ENCODE assay signal across 8 mouse cellular contexts in the genomic region with DNA sequence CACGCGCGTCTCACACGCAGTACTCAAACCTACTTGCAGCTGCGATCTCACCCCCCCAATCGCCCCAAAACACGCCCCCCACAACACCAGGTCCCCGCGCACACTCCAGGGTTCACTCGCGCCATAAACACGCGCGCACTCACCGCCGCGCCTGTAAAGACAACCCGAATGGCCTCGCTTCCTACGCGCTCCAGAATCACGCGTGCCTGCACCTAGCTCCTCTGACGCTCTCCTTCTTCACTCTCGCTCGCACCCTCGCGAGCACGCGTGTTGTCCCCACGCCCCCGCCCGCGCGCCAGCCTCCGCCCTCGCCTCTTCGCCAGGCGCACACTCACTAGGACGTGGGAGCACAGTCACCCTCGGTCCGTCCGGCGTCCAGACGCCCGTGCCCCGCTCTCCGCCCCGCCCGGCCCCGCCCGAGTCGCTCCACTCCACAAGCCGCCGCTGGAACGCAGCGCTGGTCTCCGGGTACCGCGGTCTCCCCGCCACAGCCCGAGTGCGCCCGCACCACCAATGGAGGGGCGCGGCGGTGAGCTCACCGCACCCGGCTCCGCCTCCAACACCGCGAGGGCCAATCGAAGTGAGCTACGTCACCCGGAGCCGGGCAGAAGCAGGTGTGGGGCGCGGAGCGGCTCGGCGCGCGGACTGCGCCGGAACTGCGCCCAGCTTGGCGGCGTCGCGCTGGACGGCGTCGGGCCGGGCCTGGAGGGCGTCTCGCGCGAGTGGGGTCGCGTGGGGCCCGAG. TPM values are rescaled to one million over a fixed set of nuclear protein-coding genes. Genes with fewer than 3 reads are reported as not detected.
DNase-seq lines count a peak whose midpoint lies in the region; ATAC-seq and TF ChIP-seq lines count a peak whose summit lies in the region.

No protein-coding gene starts in this region.

- no peak for TF ChIP-seq CTCF in heart, adult 2 months (IDR thresholded peaks at IDR 0.05)
- no peak for TF ChIP-seq CTCF in small intestine, adult 2 months (IDR thresholded peaks at IDR 0.05; ENCODE audit: extremely low read depth, insufficient read length, insufficient replicate concordance, low read depth, low read length)

- peak overlapping the region; percentile 89 for H3K4me2 ChIP-seq in embryonic facial prominence, embryonic 11.5 days (ENCODE audit: low read depth, low read length)
- H3K4me2 ChIP-seq in limb, embryonic 11.5 days (ENCODE audit: low read depth, severe bottlenecking), result peak overlapping the region; percentile 100
- H3K4me2 ChIP-seq in midbrain, embryonic 12.5 days (replicated peaks), result peak overlapping the region; percentile 82

- peaks cover 19% of the 10 kb centered on the region for H3K27me3 ChIP-seq in embryonic facial prominence, embryonic 11.5 days (ENCODE audit: control insufficient read depth, insufficient read depth, low read length)
- no peaks in the 10 kb centered on the region for H3K27me3 ChIP-seq in heart, adult 2 months (ENCODE audit: control insufficient read depth, insufficient read depth, low read length)
- peaks cover 19% of the 10 kb centered on the region; the same call in 1 of the 2 replicates for H3K27me3 ChIP-seq in limb, embryonic 11.5 days (ENCODE audit: control insufficient read depth, insufficient read depth, low read length)
- H3K27me3 ChIP-seq in midbrain, embryonic 12.5 days, result peaks cover 6% of the 10 kb centered on the region; the same call in 1 of the 2 replicates
- peaks cover 21% of the 10 kb centered on the region for H3K27me3 ChIP-seq in small intestine, adult 2 months (ENCODE audit: control insufficient read depth, insufficient read depth, low read length)

- peak overlapping the region; percentile 75 for H3K4me3 ChIP-seq in embryonic facial prominence, embryonic 11.5 days (ENCODE audit: low read depth, low read length)
- H3K4me3 ChIP-seq in heart, adult 2 months, result peak overlapping the region; percentile 67
- peak overlapping the region; percentile 70 for H3K4me3 ChIP-seq in limb, embryonic 11.5 days (ENCODE audit: low read depth, low read length)
- H3K4me3 ChIP-seq in midbrain, embryonic 12.5 days, result peak overlapping the region; percentile 87
- H3K4me3 ChIP-seq in small intestine, adult 2 months (ENCODE audit: low read depth, low read length), result peak overlapping the region; percentile 62

- no peaks in the 10 kb centered on the region for H3K79me2 ChIP-seq in heart, adult 2 months (replicated peaks; ENCODE audit: control insufficient read depth, insufficient read depth, low read length)

- peak; percentile 73 to 82 for DNase-seq in adrenal gland, postnatal 4 days (ENCODE audit: low spot score in 2 of 2)
- peak; percentile 96 for DNase-seq in embryonic facial prominence, embryonic 11.5 days (ENCODE audit: low spot score)
- peak; percentile 85 to 88 for DNase-seq in heart, adult 2 months
- DNase-seq in kidney, adult 18-20 months, result peak; percentile 80
- DNase-seq in limb, embryonic 11.5 days (ENCODE audit: low spot score), result peak; percentile 94
- peak; percentile 85 for DNase-seq in yolk sac, embryonic 10.5 days (ENCODE audit: low spot score)

- intact Hi-C loops in heart, adult 2 months (cut with DNase I), result no loop called here

- no peak for TF ChIP-seq EP300 in heart, adult 2 months (IDR thresholded peaks at IDR 0.05; ENCODE audit: insufficient read depth, low read depth, low read length)

- H3K36me3 ChIP-seq in embryonic facial prominence, embryonic 11.5 days (replicated peaks; ENCODE audit: control insufficient read depth, insufficient read depth, low read depth, low read length), result no peaks in the 10 kb centered on the region
- H3K36me3 ChIP-seq in heart, adult 2 months (ENCODE audit: control insufficient read depth, insufficient read depth, low read length), result no peaks in the 10 kb centered on the region
- H3K36me3 ChIP-seq in limb, embryonic 11.5 days (ENCODE audit: control insufficient read depth, insufficient read depth, low read length), result no peaks in the 10 kb centered on the region
- no peaks in the 10 kb centered on the region for H3K36me3 ChIP-seq in midbrain, embryonic 12.5 days
- no peaks in the 10 kb centered on the region for H3K36me3 ChIP-seq in small intestine, adult 2 months (ENCODE audit: control insufficient read depth, insufficient read depth, low read length)

- H3K27ac ChIP-seq in embryonic facial prominence, embryonic 11.5 days (replicated peaks; ENCODE audit: low read depth, low read length), result peak overlapping the region; percentile 52; the same call in 1 of the 2 replicates
- H3K27ac ChIP-seq in heart, adult 2 months, result peak overlapping the region; percentile 89
- no peak overlapping the region for H3K27ac ChIP-seq in limb, embryonic 11.5 days (replicated peaks; ENCODE audit: low read depth, low read length)
- peak overlapping the region; percentile 95 for H3K27ac ChIP-seq in midbrain, embryonic 12.5 days (replicated peaks)
- no peak overlapping the region for H3K27ac ChIP-seq in small intestine, adult 2 months (ENCODE audit: insufficient read depth, low read depth, low read length)

- peak; percentile 46; the same call in 1 of the 2 replicates for TF ChIP-seq POLR2A in heart, adult 2 months (IDR thresholded peaks at IDR 0.05; ENCODE audit: insufficient read depth, low read depth, low read length)
- TF ChIP-seq POLR2A in small intestine, adult 2 months (IDR thresholded peaks at IDR 0.05; ENCODE audit: low read depth, low read length), result no peak

- peak; percentile 98 for ATAC-seq in embryonic facial prominence, embryonic 11.5 days (replicated peaks; ENCODE audit: insufficient number of reproducible peaks, low FRiP score, low TSS enrichment, low read depth)
- ATAC-seq in limb, embryonic 11.5 days (ENCODE audit: insufficient number of reproducible peaks, low FRiP score, low TSS enrichment, low read depth), result peak; percentile 98
- ATAC-seq in midbrain, embryonic 12.5 days (ENCODE audit: low FRiP score, low read depth), result peak; percentile 98

- peak overlapping the region; percentile 66 for H3K9ac ChIP-seq in embryonic facial prominence, embryonic 11.5 days (replicated peaks; ENCODE audit: low read length)
- peak overlapping the region; percentile 88 for H3K9ac ChIP-seq in heart, adult 2 months (ENCODE audit: low read depth, low read length)
- peak overlapping the region; percentile 67 for H3K9ac ChIP-seq in limb, embryonic 11.5 days (ENCODE audit: low read length)
- peak overlapping the region; percentile 95 for H3K9ac ChIP-seq in midbrain, embryonic 12.5 days (replicated peaks)

- no peaks in the 10 kb centered on the region for H3K4me1 ChIP-seq in embryonic facial prominence, embryonic 11.5 days (ENCODE audit: control insufficient read depth, insufficient read depth, low read length)
- no peaks in the 10 kb centered on the region; the same call in 1 of the 2 replicates for H3K4me1 ChIP-seq in heart, adult 2 months (ENCODE audit: control insufficient read depth, insufficient read depth, low read length)
- H3K4me1 ChIP-seq in limb, embryonic 11.5 days (ENCODE audit: control insufficient read depth, insufficient read depth, low read length), result 0 out of 2 replicates have a peak, but pooled peaks cover 2% of the 10 kb centered on the region
- H3K4me1 ChIP-seq in midbrain, embryonic 12.5 days, result peaks cover 33% of the 10 kb centered on the region
- peaks cover 5% of the 10 kb centered on the region; the same call in 1 of the 2 replicates for H3K4me1 ChIP-seq in small intestine, adult 2 months (ENCODE audit: control insufficient read depth, insufficient read depth, insufficient read length, low read length)

- WGBS in embryonic facial prominence, embryonic 11.5 days, result under 1% methylated on average over 99 of the region's 101 CpGs
- WGBS in heart, adult 2 months, result 1% methylated on average over 98 of the region's 101 CpGs
- under 1% methylated on average over 81 of the region's 101 CpGs for WGBS in limb, embryonic 11.5 days
- 1% methylated on average over 96 of the region's 101 CpGs for WGBS in midbrain, embryonic 12.5 days
- 2% methylated on average over 84 of the region's 101 CpGs for WGBS in small intestine, adult 2 months

- no peaks in the 10 kb centered on the region for H3K9me3 ChIP-seq in embryonic facial prominence, embryonic 11.5 days (replicated peaks; ENCODE audit: control insufficient read depth, low read length)
- H3K9me3 ChIP-seq in limb, embryonic 11.5 days (ENCODE audit: control insufficient read depth, low read length), result no peaks in the 10 kb centered on the region
- no peaks in the 10 kb centered on the region for H3K9me3 ChIP-seq in midbrain, embryonic 12.5 days

RNA-seq across cellular contexts. Expression of gene Gm13090, which starts 18.8 kb away (rescaled TPM):
- not detected for total RNA-seq in adrenal gland, postnatal 4 days (2021)
- not detected in 2 replicates for polyA plus RNA-seq in embryonic facial prominence, embryonic 11.5 days (2014; fragmentation: Nextera tagmentation; extraction: Ambion mirVana)
- total RNA-seq in heart, adult 2 months (2021), result under 1 TPM in 1 of 2 experiments, not detected in 1; 0.34 TPM
- 0.35 and 0.41 TPM in 2 replicates for polyA plus RNA-seq in heart, adult 2 months (2012; rRNA removed)
- 0.21 TPM in 1 of 2 replicates, not detected in the other for polyA plus RNA-seq in limb, embryonic 11.5 days (2014; fragmentation: Nextera tagmentation; extraction: Ambion mirVana)
- polyA plus RNA-seq in midbrain, embryonic 12.5 days (2016; fragmentation: Nextera tagmentation; extraction: Ambion mirVana), result 0.43 TPM in 1 of 2 replicates, not detected in the other
- not detected in 2 replicates for polyA plus RNA-seq in small intestine, adult 2 months (2012; rRNA removed)

RNA-seq across cellular contexts. Expression of gene Vamp3, which starts 50.4 kb away (rescaled TPM):
- 10 to 100 TPM; 90.2 to 93.8 TPM for total RNA-seq in adrenal gland, postnatal 4 days (2021)
- polyA plus RNA-seq in embryonic facial prominence, embryonic 11.5 days (2014; fragmentation: Nextera tagmentation; extraction: Ambion mirVana), result 69.9 and 73.4 TPM in 2 replicates
- total RNA-seq in heart, adult 2 months (2021), result 10 to 100 TPM; 47.8 to 63.1 TPM
- 38.0 and 77.6 TPM in 2 replicates for polyA plus RNA-seq in heart, adult 2 months (2012; rRNA removed)
- polyA plus RNA-seq in limb, embryonic 11.5 days (2014; fragmentation: Nextera tagmentation; extraction: Ambion mirVana), result 87.8 and 93.6 TPM in 2 replicates
- polyA plus RNA-seq in midbrain, embryonic 12.5 days (2016; fragmentation: Nextera tagmentation; extraction: Ambion mirVana), result 79.3 and 88.8 TPM in 2 replicates
- 16.6 and 34.5 TPM in 2 replicates for polyA plus RNA-seq in small intestine, adult 2 months (2012; rRNA removed)

Comparison
In these comparisons a context has a peak if more than half of its experiments do, and no peak if none do; other contexts are left out.
1. H3K27ac ChIP-seq: peak in embryonic facial prominence, embryonic 11.5 days (single experiment), heart, adult 2 months (single experiment) and midbrain, embryonic 12.5 days (single experiment); none in limb, embryonic 11.5 days (single experiment) and small intestine, adult 2 months (single experiment).
2. Peak in every context shown above with its lines, with median percentiles within 50 percentile points of each other: DNase-seq, ATAC-seq, H3K4me2 ChIP-seq, H3K4me3 ChIP-seq and H3K9ac ChIP-seq.